Mouse (Mus musculus): ENCODE results near the gene Efcab9. TPM values are rescaled to one million over a fixed set of nuclear protein-coding genes. Genes with fewer than 3 reads are reported as not detected.
"Not testable (repeated sequence)": the region's sequence is repeated elsewhere in the genome, so short reads cannot be mapped to it uniquely, and the experiment has no call there.

The Efcab9 gene
- polyA plus RNA-seq, 1 experiment from 2014 or later: 0.27 TPM

DNA sequence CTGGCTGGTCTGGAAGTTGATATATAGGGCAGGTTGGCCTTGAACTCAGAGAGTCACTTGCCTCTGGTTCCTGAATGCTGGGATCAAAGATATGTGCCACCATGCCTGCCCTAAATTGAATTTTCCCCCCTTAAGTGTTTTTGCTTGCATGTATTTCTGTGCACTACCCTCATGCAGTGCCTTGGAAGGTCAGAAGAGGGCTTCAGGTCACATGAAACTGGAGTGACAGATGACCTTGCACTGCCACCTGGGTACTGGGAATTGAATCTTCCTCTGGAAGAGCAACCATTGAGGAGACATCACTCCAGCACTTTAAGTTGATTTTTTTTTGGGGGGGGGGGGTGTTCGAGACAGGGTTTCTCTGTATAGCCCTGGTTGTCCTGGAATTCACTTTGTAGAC, 1.7 kb downstream of the Efcab9 start:
- Histone ChIP-seq H3K9me3 (replicated peaks) (no peaks in the 10 kb centered on the region), H3K4me2 (no peak overlapping the region), H3K9ac (no peak overlapping the region), H3K4me1 (peaks cover 17% of the 10 kb centered on the region), H3K4me3 (no peak overlapping the region), H3K27me3 (peaks cover 36% of the 10 kb centered on the region), H3K36me3 (ENCODE audit: poor library complexity, severe bottlenecking) (peaks cover 11% of the 10 kb centered on the region; the same call in 1 of the 2 replicates), H3K27ac (no peak overlapping the region)
- 57% methylated on average over 1 of the region's 1 CpGs for whole genome bisulfite sequencing
- ATAC-seq: no peak

DNA sequence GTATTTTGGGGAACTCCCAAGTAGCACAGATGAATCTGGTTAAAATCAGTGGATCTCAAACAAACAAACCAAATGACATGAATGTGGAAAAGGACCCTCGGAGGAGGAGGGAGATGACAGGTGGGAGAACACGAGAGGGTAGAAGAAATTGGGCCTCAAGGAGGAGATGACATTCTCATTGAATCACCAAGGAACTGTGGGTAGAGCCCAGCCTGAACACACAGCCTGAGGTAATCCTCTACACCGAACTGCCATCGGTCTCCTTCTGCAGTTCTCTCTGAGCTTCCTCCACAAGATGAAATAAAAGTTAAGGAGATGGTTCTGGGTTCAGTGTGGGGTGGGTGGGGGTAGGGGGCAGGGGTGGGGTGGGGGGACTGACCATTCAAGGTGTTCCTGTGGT, 4.9 kb downstream of the Efcab9 start:
- Histone ChIP-seq H3K27ac (no peak overlapping the region), H3K4me2 (no peak overlapping the region), H3K4me1 (peaks cover under 1% of the 10 kb centered on the region; the same call in 1 of the 2 replicates), H3K27me3 (peaks cover 15% of the 10 kb centered on the region), H3K9ac (no peak overlapping the region), H3K36me3 (ENCODE audit: poor library complexity, severe bottlenecking) (peaks cover 18% of the 10 kb centered on the region), H3K9me3 (replicated peaks) (no peaks in the 10 kb centered on the region), H3K4me3 (no peak overlapping the region)
- no peak for ATAC-seq
- WGBS: 91% methylated on average over 4 of the region's 4 CpGs

DNA sequence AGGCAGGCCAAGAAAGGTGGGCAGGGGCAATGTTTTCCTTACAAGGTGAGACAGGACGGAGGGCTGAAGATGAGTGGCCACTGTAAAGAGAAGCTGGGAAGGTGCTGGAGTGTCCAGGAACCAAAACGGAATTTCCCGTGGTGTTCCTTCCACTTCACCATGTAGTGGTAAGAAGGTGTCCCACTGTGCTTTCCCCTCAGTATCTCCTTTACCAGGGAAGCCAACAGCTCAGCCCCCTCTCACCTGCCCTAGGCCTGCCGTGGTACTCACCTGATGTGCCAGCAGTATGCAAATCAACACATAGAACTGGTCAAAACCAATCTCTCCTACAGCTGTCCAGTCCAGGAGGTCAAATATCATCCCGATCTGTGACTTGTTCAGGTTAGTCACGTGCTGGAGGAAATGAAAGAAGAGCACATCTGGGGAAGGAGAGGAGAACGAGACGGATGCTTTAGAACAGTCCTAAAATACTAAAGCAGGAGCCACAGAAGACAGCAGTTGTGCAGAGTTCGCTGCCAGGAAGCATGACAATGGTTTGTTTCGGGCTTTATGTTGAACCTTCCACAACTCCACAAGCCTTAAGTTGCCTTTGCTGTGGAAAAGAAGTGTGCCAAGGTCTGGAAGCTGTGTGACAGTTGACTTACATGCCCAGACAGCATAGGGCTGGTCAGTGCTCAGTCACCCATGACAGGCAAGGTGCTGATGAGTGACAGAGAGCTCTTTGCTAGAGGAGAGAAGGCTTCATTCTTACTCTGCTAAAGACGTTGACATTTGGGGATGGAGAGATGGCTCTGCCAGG, 7.6 kb downstream of the Efcab9 start:
- Histone ChIP-seq H3K9me3 (replicated peaks) (no peaks in the 10 kb centered on the region), H3K4me1 (no peaks in the 10 kb centered on the region), H3K9ac (no peak overlapping the region), H3K27ac (no peak overlapping the region), H3K36me3 (ENCODE audit: poor library complexity, severe bottlenecking) (peaks cover 24% of the 10 kb centered on the region), H3K27me3 (no peaks in the 10 kb centered on the region), H3K4me2 (no peak overlapping the region), H3K4me3 (no peak overlapping the region)
- ATAC-seq: no peak
- WGBS: 85% methylated on average over 11 of the region's 11 CpGs

DNA sequence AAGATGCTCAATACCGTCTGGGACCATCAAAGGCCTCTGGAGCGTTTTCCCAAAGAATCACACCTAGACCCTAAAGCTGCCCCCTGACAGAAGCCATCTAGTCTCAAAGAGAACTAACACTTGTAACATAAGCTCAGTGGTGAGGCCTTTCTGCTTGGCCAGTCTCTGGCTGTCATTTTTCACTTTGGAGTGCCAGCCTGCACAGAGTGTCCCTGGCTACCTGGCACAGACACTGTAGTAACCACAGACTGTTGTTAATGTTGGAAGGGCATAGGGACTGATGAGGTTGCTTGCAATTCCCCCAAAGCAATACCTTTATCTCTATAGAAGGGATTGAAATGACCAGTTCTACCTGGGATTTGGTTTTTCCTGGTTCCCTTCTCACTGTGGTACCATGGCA, 10.6 kb downstream of the Efcab9 start:
- Histone ChIP-seq H3K4me2 (no peak overlapping the region), H3K36me3 (ENCODE audit: poor library complexity, severe bottlenecking) (peaks cover 31% of the 10 kb centered on the region)
- 91% methylated on average over 2 of the region's 2 CpGs for WGBS

DNA sequence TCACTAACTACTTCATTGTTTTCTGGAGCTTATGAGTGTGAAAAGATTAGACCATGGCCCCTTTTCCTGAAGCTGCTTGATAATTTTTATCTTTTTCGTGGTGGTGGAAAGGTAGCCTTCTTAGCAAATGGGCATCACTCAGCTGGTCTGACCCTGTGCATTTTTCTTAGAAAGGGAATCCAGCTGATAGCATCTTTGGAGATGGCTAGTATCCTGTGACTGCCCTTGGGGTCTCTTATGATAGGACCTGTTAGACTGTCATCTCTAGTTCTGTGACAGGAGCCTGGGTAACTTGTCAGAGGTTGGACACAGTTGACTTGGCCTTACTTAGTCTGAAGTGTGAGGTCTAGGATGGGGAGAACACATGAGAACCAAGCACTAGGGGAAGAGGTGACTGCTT, 12.5 kb downstream of the Efcab9 start:
- no peak overlapping the region for H3K9ac ChIP-seq
- no peak overlapping the region for H3K27ac ChIP-seq
- no peaks in the 10 kb centered on the region for H3K4me1 ChIP-seq
- no peak for ATAC-seq
- no peaks in the 10 kb centered on the region for H3K27me3 ChIP-seq
- H3K4me2 ChIP-seq: no peak overlapping the region
- no peaks in the 10 kb centered on the region for H3K9me3 ChIP-seq (replicated peaks)
- no peak overlapping the region for H3K4me3 ChIP-seq
- 91% methylated on average over 1 of the region's 1 CpGs for WGBS
- H3K36me3 ChIP-seq (ENCODE audit: poor library complexity, severe bottlenecking): peaks cover 26% of the 10 kb centered on the region

More for the DNA sequence above, 10.6 kb downstream of the Efcab9 start:
- no peaks in the 10 kb centered on the region for H3K27me3 ChIP-seq
- H3K9me3 ChIP-seq (replicated peaks): no peaks in the 10 kb centered on the region
- H3K27ac ChIP-seq: no peak overlapping the region
- no peak overlapping the region for H3K4me3 ChIP-seq
- H3K9ac ChIP-seq: no peak overlapping the region
- ATAC-seq: no peak
- H3K4me1 ChIP-seq: no peaks in the 10 kb centered on the region

DNA sequence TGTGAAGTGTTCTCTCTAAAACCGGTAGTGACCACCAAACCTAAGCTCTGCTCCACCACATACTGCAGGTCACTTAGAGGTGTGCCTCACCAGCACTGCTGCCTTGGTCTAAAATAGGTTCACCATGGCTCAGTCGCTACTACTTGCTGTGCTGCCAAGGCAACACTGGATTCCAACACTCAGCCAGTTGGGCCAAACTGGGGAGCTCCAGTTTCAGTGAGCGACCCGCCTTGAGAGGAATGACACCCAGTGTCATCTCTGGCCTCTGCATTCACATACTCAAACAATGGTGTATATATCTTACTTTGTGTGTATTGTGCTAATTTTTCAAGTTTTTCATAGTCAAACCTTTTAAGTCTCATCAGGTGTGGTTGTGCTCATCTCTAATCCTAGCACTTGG, 13.1 kb downstream of the Efcab9 start:
- Histone ChIP-seq H3K27ac (no peak overlapping the region), H3K4me1 (no peaks in the 10 kb centered on the region), H3K4me2 (no peak overlapping the region), H3K4me3 (no peak overlapping the region), H3K9ac (no peak overlapping the region), H3K36me3 (ENCODE audit: poor library complexity, severe bottlenecking) (peaks cover 24% of the 10 kb centered on the region), H3K9me3 (replicated peaks) (no peaks in the 10 kb centered on the region), H3K27me3 (no peaks in the 10 kb centered on the region)
- 91% methylated on average over 4 of the region's 4 CpGs for WGBS
- ATAC-seq: no peak

DNA sequence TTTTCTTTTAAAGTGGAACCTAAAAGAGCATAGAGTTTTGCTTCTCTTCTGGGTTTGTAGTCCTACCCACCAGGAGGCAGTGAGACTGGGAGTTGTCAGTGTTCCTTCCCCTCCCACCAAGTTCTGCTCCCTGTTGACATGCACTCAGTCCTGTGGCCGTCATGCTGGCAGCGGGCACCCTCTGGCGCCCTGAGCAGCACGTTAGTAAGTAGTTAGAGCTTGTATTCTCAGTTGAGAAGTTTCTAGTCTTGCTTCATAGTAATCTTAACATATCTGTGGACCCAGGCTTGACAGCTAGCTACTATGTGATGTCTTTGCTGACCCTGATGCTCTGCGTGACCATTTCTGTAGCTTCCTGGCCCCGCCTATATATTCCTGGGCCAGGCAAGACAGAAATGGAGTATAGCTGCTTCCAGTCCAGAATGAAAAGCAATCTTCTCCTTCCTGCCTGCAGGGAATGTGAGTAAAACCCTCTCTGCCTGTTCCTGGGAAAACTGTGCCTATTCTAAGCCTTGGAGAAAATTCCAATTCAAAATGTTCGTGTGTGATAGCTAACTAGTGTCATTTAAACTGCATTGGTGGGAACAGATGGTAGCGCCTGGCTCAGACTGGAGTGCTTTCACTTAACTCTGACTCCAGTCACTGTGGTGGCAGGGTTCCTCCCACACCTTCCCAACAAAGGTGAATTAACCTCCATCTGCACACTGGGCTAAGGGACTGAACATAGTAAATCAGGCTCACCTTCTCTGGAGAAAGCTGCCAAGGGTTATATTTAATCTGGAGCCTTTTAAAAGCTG, 14.8 kb downstream of the Efcab9 start:
- Histone ChIP-seq H3K27ac (peak overlapping the region; percentile 26; the same call in 1 of the 2 replicates), H3K4me3 (no peak overlapping the region), H3K4me2 (no peak overlapping the region), H3K36me3 (ENCODE audit: poor library complexity, severe bottlenecking) (peaks cover 24% of the 10 kb centered on the region), H3K4me1 (no peaks in the 10 kb centered on the region), H3K9ac (no peak overlapping the region), H3K27me3 (no peaks in the 10 kb centered on the region), H3K9me3 (replicated peaks) (no peaks in the 10 kb centered on the region)
- 87% methylated on average over 8 of the region's 8 CpGs for WGBS
- peak; percentile 62; the same call in 1 of the 2 replicates for ATAC-seq

DNA sequence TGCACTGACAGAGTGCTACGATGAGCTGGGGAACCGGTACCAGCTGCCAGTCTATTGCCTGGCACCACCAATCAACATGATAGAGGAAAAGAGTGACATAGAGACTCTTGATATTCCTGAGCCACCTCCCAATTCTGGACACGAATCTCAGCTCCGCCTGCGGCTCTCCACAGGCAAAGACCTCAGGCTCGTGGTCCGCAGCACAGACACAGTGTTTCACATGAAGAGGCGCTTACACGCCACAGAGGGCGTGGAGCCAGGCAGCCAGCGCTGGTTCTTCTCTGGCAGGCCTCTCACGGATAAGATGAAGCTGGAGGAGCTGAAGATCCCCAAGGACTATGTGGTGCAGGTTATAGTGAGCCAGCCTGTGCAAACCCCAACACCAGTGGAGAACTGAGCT, 15.8 kb downstream of the Efcab9 start:
- Histone ChIP-seq H3K4me3 (no peak overlapping the region), H3K4me1 (no peaks in the 10 kb centered on the region), H3K4me2 (no peak overlapping the region), H3K36me3 (ENCODE audit: poor library complexity, severe bottlenecking) (peaks cover 24% of the 10 kb centered on the region), H3K9ac (no peak overlapping the region), H3K27ac (no peak overlapping the region), H3K27me3 (no peaks in the 10 kb centered on the region), H3K9me3 (replicated peaks) (no peaks in the 10 kb centered on the region)
- ATAC-seq: no peak
- 90% methylated on average over 12 of the region's 12 CpGs for WGBS

DNA sequence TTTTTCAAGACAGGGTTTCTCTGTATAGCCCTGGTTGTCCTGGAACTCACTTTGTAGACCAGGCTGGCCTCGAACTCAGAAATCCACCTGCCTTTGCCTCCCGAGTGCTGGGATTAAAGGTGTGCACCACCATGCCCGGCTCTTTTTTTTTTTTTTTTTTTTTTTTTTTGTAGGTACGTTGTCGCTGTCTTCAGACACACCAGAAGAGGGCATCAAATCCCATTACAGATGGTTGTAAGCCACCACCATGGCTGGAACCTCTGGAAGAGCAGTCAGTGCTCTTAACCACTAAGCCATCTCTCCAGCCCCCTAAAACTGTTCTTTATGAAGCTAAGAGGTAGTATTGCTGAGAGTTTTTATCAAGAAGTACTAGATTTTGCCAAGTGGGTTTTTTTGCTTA, 17.0 kb downstream of the Efcab9 start:
- H3K4me1 ChIP-seq; ATAC-seq; H3K4me3 ChIP-seq; H3K27ac ChIP-seq; H3K4me2 ChIP-seq; H3K27me3 ChIP-seq; H3K9ac ChIP-seq; H3K9me3 ChIP-seq (replicated peaks): not testable (repeated sequence)
- H3K36me3 ChIP-seq (ENCODE audit: poor library complexity, severe bottlenecking): peaks cover 24% of the 10 kb centered on the region
- WGBS: 93% methylated on average over 4 of the region's 5 CpGs

DNA sequence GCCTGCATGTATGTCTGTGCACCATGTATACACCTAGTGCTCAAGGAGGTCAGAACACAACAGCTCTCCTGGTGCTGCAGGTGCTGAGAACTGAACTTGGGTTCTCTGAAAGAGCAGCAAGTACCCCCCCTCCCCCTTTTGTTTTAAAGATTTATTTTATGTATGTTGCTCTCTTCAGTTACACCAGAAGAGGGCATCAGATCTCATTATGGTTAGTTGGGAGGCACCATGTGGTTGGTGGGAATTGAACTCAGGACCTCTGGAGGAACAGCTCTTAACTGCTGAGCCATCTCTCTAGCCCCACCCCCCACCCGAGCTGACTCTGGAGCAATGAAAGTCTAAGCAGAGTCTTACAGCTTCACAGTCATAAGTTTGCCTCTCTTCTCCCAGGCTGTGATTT, 21.0 kb downstream of the Efcab9 start:
- 75% methylated on average over 1 of the region's 1 CpGs for WGBS

DNA sequence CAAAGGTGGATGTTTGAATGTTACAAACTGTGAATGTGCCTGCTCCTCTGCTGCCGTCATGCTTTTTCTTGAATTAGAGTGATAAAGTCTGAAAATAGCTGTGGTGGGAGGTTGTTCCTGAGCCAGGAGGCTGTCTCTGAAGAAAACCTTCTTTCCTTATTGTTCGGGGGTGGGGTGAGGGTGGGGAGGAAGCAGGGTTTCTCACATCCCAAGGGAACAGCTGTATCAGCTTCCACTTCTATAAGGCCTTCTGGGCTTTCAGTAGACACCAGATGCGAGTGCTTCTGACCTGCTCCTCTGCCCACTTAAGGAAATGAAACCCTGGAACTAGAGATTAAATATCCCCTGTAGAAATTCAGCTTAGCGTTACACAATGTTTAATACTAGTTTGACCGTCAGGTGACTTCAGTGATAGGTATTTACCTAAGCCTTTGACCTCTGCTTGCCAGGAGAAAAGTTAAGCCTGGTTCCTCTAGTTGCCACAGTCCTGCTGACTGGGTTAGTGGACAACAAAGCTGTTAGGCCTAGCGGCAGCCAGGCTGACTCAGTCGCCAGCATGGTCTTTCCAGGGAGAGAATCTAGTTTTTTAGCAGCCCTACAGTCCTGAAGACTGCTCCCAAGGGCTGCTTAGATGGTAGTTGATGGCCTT, 26.7 kb downstream of the Efcab9 start:
- no peak overlapping the region for H3K9ac ChIP-seq
- no peak overlapping the region for H3K27ac ChIP-seq
- H3K27me3 ChIP-seq: no peaks in the 10 kb centered on the region
- no peak overlapping the region for H3K4me3 ChIP-seq
- H3K4me1 ChIP-seq: no peaks in the 10 kb centered on the region
- no peaks in the 10 kb centered on the region for H3K9me3 ChIP-seq (replicated peaks)
- no peak for ATAC-seq
- WGBS: 89% methylated on average over 7 of the region's 7 CpGs
- H3K36me3 ChIP-seq (ENCODE audit: poor library complexity, severe bottlenecking): peaks cover 15% of the 10 kb centered on the region
- no peak overlapping the region for H3K4me2 ChIP-seq

More for the DNA sequence above, 21.0 kb downstream of the Efcab9 start:
- no peak overlapping the region for H3K27ac ChIP-seq
- H3K9me3 ChIP-seq (replicated peaks): no peaks in the 10 kb centered on the region
- no peak overlapping the region for H3K4me3 ChIP-seq
- no peak overlapping the region for H3K9ac ChIP-seq
- H3K27me3 ChIP-seq: no peaks in the 10 kb centered on the region
- ATAC-seq: no peak
- peaks cover 6% of the 10 kb centered on the region for H3K36me3 ChIP-seq (ENCODE audit: poor library complexity, severe bottlenecking)
- no peaks in the 10 kb centered on the region for H3K4me1 ChIP-seq
- H3K4me2 ChIP-seq: no peak overlapping the region

DNA sequence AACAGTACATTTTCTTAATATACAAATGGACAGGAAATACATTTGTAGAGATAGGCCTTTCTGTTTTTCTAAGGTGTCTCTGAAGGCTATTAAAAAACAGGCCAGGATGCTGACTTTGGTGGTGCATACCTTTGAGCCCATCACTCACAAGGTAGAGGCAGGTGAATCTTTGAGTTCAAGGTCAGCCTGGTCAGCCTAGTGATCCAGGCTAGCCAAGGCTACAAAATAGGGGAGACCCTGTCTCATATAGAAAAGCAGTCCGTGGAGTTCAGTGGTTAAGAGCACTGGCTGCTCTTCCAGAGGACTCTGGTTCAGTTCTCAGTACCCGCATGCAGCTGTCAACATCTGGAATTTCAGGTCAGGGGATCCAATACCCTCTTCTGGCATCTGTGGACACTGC, 28.2 kb downstream of the Efcab9 start:
- Histone ChIP-seq H3K4me3 (no peak overlapping the region), H3K27me3 (no peaks in the 10 kb centered on the region), H3K4me1 (peaks cover 6% of the 10 kb centered on the region), H3K36me3 (ENCODE audit: poor library complexity, severe bottlenecking) (peaks cover 15% of the 10 kb centered on the region), H3K4me2 (no peak overlapping the region), H3K9ac (no peak overlapping the region), H3K9me3 (replicated peaks) (no peaks in the 10 kb centered on the region), H3K27ac (no peak overlapping the region)
- WGBS: 100% methylated on average over 2 of the region's 2 CpGs
- no peak for ATAC-seq

All from forebrain, embryonic 13.5 days (tissue).